Mouse (Mus musculus) bone marrow macrophage, adult 2 months (primary cell): ENCODE measurements around the gene Lypd6b.

Source experiments
- CTCF ChIP-seq: IDR thresholded peaks from 2 replicates; pipeline ENCODE4 v1.5.1; 2012; ENCODE audit warnings: low read depth, mild to moderate bottlenecking, low read length, moderate library complexity
- POLR2A ChIP-seq: IDR thresholded peaks from 2 replicates; pipeline ENCODE4 v1.6.1; 2012; ENCODE audit warnings: mild to moderate bottlenecking, low read depth, low read length, borderline replicate concordance

DNA sequence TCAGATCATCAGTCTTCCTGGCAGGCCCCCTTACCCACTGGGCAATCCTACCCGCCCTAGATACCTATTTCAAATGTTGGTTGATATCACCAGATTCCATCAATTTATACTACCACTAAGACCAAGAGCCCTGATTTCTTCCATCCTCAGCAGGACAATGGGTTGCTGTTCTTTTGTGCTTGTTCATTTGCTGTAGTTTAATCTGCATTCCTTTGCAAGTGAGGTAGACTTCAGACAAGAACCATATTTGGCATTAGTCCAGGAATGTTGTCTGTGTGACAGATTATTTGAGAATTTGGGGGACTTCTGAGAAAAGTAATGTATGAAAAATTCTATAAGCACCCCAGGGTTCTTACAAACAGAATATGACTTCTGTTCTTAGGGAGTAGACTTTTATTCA, 95.0 kb downstream of the Lypd6b start:
- TF ChIP-seq POLR2A: no peak
- TF ChIP-seq CTCF: no peak
